Mouse (Mus musculus) forebrain, embryonic 10.5 days (tissue): ENCODE results near the gene Fam126b. TPM values are rescaled to one million over a fixed set of nuclear protein-coding genes. Genes with fewer than 3 reads are reported as not detected.
"Not testable (repeated sequence)": the region's sequence is repeated elsewhere in the genome, so short reads cannot be mapped to it uniquely, and the experiment has no call there.

Source experiments
- DNase-seq: peaks from one replicate; pipeline ENCODE4 v3.0.0-alpha.2; 2017; ENCODE audit warnings: low spot score; ENCODE audit errors: extremely low spot score
- H3K27ac ChIP-seq: fragments of 300-500 bp; sonication (generic); 2 replicates; pipeline ENCODE4 v1.5.1; 2016; ENCODE audit warnings: mild to moderate bottlenecking
- H3K27me3 ChIP-seq: fragments of 300-500 bp; sonication (generic); 2 replicates; pipeline ENCODE4 v1.6.1; 2016; ENCODE audit warnings: mild to moderate bottlenecking; ENCODE audit not compliant: poor library complexity, severe bottlenecking
- H3K36me3 ChIP-seq: fragments of 300-500 bp; sonication (generic); replicated peaks from 2 replicates; pipeline ENCODE4 v1.6.1; 2016; ENCODE audit warnings: mild to moderate bottlenecking, moderate library complexity
- H3K4me1 ChIP-seq: fragments of 300-500 bp; sonication (generic); 2 replicates; pipeline ENCODE4 v1.6.1; 2016
- H3K4me3 ChIP-seq: fragments of 300-500 bp; sonication (generic); 2 replicates; pipeline ENCODE4 v1.5.1; 2016; ENCODE audit warnings: mild to moderate bottlenecking, moderate library complexity
- H3K9me3 ChIP-seq: fragments of 300-500 bp; sonication (generic); 2 replicates; pipeline ENCODE4 v1.6.1; 2016; ENCODE audit warnings: mild to moderate bottlenecking, moderate library complexity
- WGBS: fragments of 180-500 bp; shearing (Covaris S2); methylation state at CpG from one replicate; pipeline ENCODE4 v1.1.7; 2016; 5-methylcytosine and 5-hydroxymethylcytosine counted together
- polyA plus RNA-seq: library from polyadenylated mRNA; unstranded; fragments of >200 nt; fragmentation: Nextera tagmentation; extraction: Ambion mirVana; gene quantifications from 2 replicates; pipeline ENCODE4 v1.2.1, GENCODE M21; 2016

The Fam126b gene
- polyA plus RNA-seq, 1 experiment from 2014 or later: 6.4 TPM

DNA sequence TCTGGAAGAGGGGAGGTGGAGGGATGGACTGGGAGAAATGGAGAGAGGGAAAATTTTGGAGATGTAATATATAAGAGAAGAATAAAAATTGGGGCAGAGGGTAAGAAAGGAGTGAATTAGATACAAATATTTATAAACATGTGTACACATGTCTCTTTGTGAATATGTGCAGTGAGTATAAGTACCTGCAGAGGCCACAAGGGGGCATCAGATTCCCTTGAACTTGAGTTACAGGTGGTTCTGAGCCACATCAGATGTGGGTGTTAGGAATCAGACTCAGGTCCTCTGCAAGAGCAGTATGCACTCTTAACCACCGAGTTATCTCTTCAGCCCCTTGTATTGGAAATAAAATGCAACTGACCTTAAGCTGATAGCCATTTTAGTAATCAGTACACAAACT lies 23.7 kb downstream of the Fam126b start:
- no peak overlapping the region for H3K4me3 ChIP-seq
- H3K9me3 ChIP-seq: no peaks in the 10 kb centered on the region
- 86% methylated on average over 1 of the region's 1 CpGs for WGBS
- no peak overlapping the region for H3K27ac ChIP-seq
- peaks cover 21% of the 10 kb centered on the region for H3K36me3 ChIP-seq
- DNase-seq: no peak
- no peaks in the 10 kb centered on the region for H3K27me3 ChIP-seq
- H3K4me1 ChIP-seq: no peaks in the 10 kb centered on the region

DNA sequence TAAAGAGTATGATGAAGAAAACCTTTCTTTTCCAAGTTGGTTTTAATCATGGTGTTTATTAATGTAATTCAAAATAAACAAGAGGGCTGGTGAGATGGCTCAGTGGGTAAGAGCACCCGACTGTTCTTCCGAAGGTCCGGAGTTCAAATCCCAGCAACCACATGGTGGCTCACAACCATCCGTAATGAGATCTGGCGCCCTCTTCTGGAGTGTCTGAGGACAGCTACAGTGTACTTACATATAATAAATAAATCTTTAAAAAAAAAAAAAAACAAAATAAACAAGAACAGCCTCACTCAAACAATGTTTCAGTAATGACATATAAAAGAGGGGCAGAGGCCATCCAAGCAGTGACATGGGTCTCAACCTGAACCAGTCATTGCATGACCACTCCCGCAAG lies 25.8 kb downstream of the Fam126b start:
- 94% methylated on average over 6 of the region's 6 CpGs for WGBS
- peaks cover 21% of the 10 kb centered on the region for H3K36me3 ChIP-seq
- H3K27ac ChIP-seq, H3K27me3 ChIP-seq, DNase-seq, H3K4me3 ChIP-seq, H3K9me3 ChIP-seq, H3K4me1 ChIP-seq: not testable (repeated sequence)

DNA sequence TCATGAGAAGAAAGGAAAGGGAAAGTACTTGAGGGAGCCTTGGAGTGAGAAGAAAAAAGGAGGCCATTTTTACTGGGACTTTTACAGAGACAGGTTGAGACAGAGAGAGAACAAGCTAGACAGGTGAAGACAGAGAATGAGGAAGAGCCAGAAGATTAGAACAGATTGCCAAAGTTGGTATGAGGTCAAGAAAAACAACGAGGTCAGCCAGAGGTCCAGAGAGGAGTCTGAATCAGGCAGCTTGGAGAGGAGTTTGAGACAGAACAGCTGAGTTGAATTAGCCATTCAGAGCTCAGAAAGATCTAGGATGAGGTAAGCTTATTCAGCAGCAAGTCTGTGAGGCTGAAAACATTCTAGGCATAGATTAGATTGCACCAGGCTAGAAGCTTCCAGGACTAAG lies 44.7 kb downstream of the Fam126b start:
- no peaks in the 10 kb centered on the region for H3K9me3 ChIP-seq
- no peak overlapping the region for H3K4me3 ChIP-seq
- no peaks in the 10 kb centered on the region for H3K27me3 ChIP-seq
- peaks cover 63% of the 10 kb centered on the region for H3K36me3 ChIP-seq
- 88% methylated on average over 1 of the region's 1 CpGs for WGBS
- H3K27ac ChIP-seq: no peak overlapping the region
- no peak for DNase-seq
- H3K4me1 ChIP-seq: no peaks in the 10 kb centered on the region

DNA sequence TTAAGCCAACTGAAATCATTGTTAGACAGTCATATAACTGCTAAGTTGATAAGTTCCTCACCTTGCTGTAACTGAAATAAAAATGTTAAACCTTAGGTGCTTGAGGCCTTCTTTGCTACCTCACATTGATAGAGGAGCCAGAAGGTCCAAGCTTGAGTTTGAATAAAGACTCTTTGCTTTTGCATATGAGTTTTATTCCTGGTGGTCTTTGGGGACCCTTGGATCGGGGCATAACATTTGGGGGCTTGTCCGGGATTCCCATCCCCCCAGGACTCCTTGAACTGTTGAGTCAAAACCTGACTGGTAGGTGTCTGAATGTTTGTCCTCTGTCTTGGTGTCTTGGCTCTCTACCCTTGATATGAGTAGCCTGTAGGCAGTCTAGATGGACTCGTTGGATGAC lies 78.9 kb downstream of the Fam126b start:
- 94% methylated on average over 3 of the region's 3 CpGs for WGBS
- H3K4me1 ChIP-seq: peaks cover 15% of the 10 kb centered on the region
- H3K9me3 ChIP-seq: peaks cover 56% of the 10 kb centered on the region
- no peak for DNase-seq
- no peak overlapping the region for H3K4me3 ChIP-seq
- no peaks in the 10 kb centered on the region for H3K27me3 ChIP-seq
- H3K27ac ChIP-seq: no peak overlapping the region
- peaks cover 29% of the 10 kb centered on the region for H3K36me3 ChIP-seq

DNA sequence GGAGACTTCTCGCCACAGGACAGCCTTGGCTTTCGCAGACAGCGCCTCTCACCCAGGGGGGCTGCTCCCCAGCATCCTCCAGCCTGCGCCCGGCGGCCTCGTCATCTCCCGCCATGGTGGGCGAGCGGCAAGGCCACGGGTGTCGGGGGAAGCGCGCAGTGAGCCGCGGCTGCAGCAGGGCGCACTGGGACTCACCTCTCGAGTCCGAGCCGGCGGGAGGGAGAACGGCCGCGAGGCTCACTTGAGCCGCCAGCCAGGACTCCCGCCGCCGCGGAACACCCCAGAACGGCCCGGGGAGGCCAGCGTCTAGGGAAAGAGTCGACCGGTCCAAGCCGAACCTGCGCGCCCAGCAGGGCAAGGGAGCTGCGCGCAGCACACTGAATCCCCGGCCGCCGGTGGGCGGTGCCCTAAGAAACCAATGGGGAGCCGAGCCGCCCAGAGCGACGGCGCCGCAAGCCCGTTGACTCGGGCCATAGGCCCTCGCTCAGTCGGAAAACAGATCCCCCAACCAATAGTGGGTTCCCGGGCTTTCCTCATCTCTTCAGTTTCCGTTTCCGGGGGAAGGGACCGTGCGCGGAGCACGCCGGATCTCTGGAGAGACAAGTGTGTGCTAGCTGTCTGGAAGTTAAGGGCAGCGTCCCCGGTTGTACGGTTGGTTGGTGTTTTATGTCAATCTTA lies 81.4 kb downstream of the Fam126b start, which contains the start of gene Orc2:
Gene Orc2 (minus strand): TSS at position 533 of the 678 bp plus-strand sequence.
- Histone ChIP-seq H3K4me3 (peak within 1 kb of the TSS; percentile 99), H3K9me3 (peaks cover 40% of the 10 kb centered on the region), H3K4me1 (peaks cover 15% of the 10 kb centered on the region), H3K36me3 (peaks cover 48% of the 10 kb centered on the region), H3K27me3 (no peaks in the 10 kb centered on the region), H3K27ac (peak within 1 kb of the TSS; percentile 94)
- under 1% methylated on average over 56 of the region's 64 CpGs for WGBS
- DNase-seq: peak; percentile 88

DNA sequence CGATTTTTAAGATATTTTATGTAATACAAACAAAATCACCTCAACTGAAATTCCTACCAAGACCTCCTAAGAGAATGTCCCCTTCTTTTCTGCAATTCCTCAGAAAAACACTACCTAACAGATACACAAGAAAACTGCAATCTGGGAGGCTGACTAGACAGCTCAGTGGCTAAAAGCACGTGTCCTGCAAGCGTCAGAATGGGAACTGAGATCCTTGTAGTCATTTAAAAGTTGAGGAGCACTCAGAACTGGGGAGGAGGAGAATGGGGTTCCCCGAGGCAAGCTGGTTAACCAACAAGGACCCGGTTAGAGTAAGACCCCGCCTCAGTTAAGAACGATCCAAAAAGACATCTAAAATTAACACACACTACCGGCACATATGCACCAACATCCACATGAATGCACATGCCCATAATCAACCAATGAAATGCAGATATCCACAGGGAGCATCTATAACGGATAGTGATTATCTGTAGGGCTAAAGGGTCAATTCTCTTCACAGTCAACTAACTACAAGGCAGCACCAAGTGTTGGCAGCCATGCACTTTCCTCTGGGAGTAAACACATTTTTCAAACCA lies 82.2 kb downstream of the Fam126b start:
- Histone ChIP-seq H3K9me3 (peaks cover 35% of the 10 kb centered on the region), H3K27ac (peak overlapping the region; percentile 94), H3K36me3 (peaks cover 57% of the 10 kb centered on the region), H3K4me1 (peaks cover 15% of the 10 kb centered on the region), H3K27me3 (no peaks in the 10 kb centered on the region), H3K4me3 (peak overlapping the region; percentile 99)
- WGBS: 35% methylated on average over 9 of the region's 9 CpGs
- DNase-seq: no peak

DNA sequence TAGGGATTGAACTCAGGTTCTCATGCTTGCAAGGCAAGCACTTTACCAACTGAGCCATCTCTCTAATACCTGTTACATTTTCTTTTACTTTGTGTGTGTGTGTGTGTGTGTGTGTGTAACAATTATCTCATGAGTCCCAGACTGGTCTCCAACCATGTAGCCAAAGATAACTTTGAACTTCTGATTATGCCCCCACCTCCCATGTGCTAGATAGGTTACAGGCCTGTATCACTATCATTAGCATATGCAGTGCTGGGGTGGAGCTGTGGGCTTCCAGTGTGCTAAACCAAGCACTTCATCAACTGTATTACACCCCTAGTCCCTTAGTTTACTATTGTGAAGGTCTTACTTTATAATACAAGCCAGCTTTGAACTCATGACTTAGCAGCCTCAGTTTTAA lies 83.0 kb downstream of the Fam126b start:
- H3K4me1 ChIP-seq: peaks cover 15% of the 10 kb centered on the region
- no peak for DNase-seq
- H3K4me3 ChIP-seq: peak overlapping the region; percentile 99
- H3K27me3 ChIP-seq: no peaks in the 10 kb centered on the region
- peaks cover 60% of the 10 kb centered on the region for H3K36me3 ChIP-seq
- peaks cover 28% of the 10 kb centered on the region for H3K9me3 ChIP-seq
- no peak overlapping the region for H3K27ac ChIP-seq

DNA sequence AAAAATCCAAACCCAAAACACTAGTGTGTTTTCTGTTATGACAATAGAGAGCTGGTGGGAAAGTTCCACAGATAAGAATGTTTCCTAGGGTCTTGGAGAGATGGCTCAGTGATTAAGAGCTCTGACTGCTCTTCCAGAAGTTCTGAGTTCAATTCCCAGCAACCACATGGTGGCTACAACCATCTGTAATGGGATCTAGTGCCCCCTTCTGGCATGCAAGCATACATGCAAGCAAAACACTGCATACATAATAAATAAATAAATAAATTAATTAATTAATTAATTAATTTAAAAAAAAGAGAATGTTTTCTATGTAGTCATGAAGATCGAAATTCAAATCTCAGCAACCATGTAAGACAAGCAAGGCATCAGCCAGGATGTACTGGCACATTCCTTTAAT lies 87.4 kb downstream of the Fam126b start:
- H3K4me1 ChIP-seq: peaks cover 10% of the 10 kb centered on the region
- H3K36me3 ChIP-seq: peaks cover 77% of the 10 kb centered on the region
- 87% methylated on average over 1 of the region's 1 CpGs for WGBS
- H3K4me3 ChIP-seq: no peak overlapping the region
- no peaks in the 10 kb centered on the region for H3K27me3 ChIP-seq
- no peaks in the 10 kb centered on the region for H3K9me3 ChIP-seq
- no peak for DNase-seq
- H3K27ac ChIP-seq: no peak overlapping the region

DNA sequence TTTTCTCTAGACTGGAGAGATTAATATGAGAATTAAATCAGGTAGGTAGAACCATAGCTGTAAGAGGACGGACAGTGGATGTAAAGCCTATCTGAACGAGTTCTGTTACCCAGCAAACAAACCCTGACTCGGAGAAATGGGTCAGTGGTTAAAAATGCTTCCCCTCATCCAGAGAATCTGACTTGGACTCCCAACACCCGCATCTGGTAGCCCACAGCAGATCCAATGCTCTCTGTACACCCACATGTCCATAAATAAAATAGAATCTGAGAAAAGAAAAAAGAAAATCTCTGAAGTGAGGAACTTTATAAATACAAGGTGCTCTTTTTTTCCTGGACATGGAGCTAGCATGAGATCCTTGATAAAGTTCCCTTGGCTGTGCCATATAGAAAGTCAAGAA lies 88.4 kb downstream of the Fam126b start:
- Histone ChIP-seq H3K27me3 (no peaks in the 10 kb centered on the region), H3K36me3 (peaks cover 88% of the 10 kb centered on the region), H3K27ac (no peak overlapping the region), H3K9me3 (no peaks in the 10 kb centered on the region), H3K4me3 (no peak overlapping the region), H3K4me1 (no peaks in the 10 kb centered on the region)
- WGBS: 97% methylated on average over 4 of the region's 4 CpGs
- DNase-seq: no peak

DNA sequence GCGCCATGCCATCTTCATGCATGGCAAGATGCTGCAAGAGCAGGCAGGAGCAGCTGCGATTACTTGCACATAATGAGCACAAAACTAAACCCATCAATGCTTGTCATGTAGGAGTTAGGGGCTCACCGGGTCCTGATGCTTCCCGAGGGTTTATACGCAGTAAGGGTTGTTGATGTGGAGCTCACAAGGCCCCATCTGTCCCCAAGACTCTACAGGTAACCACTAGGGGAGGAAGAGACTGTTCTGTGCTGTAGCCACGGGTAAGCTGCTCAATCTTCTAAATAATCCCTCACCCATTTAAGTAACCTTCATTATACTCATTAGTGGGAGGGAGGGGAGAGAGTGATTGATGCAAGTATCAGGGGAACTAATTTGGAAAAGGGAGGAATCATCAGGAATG lies 90.5 kb downstream of the Fam126b start:
- H3K27me3 ChIP-seq: no peaks in the 10 kb centered on the region
- H3K36me3 ChIP-seq: peaks cover 98% of the 10 kb centered on the region
- no peaks in the 10 kb centered on the region for H3K9me3 ChIP-seq
- H3K4me3 ChIP-seq: no peak overlapping the region
- no peak overlapping the region for H3K27ac ChIP-seq
- 93% methylated on average over 6 of the region's 6 CpGs for WGBS
- no peaks in the 10 kb centered on the region for H3K4me1 ChIP-seq
- no peak for DNase-seq

DNA sequence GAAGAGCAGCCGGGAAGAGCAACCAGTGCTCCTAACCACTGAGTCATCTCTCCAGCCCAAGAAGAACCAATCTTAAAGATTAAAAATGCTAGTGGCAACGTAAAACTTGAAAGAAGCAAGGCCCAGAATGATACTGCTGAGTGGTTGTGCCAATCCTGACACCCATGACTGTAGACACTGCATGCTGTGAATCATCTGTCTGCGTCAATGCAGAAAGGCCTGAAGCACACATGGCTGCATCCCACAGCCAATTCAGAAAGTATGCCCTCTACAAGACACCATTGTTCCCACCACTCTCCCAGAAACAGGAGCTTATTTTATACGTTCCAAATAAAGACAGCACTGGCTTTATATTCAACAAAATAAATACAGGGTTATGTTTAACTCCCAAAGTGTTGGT lies 103.5 kb downstream of the Fam126b start:
- Histone ChIP-seq H3K4me1 (no peaks in the 10 kb centered on the region), H3K36me3 (peaks cover 99% of the 10 kb centered on the region), H3K27me3 (no peaks in the 10 kb centered on the region), H3K9me3 (no peaks in the 10 kb centered on the region), H3K27ac (no peak overlapping the region), H3K4me3 (no peak overlapping the region)
- DNase-seq: no peak
- WGBS: 89% methylated on average over 4 of the region's 4 CpGs

DNA sequence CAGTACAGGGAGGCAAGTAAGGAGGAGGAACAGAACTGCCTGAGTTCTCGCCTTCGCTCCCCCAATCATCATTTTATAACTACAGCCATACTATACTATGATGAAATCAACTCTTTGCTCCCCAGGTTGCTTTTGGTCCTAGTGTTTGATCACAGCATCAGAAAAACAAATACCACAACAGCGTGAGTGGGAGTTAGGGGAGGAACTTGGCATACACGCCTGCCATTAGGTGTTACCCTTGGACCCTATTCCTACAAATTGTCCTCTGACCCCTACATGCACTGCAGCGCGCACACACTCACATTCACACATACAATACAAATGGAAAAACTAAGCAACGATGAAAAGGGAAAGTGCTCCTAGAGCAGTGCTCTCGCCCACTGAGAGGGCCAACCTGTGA lies 110.5 kb downstream of the Fam126b start:
- H3K27ac ChIP-seq: no peak overlapping the region
- no peaks in the 10 kb centered on the region for H3K9me3 ChIP-seq
- H3K4me1 ChIP-seq: no peaks in the 10 kb centered on the region
- H3K4me3 ChIP-seq: no peak overlapping the region
- WGBS: 97% methylated on average over 8 of the region's 8 CpGs
- no peak for DNase-seq
- no peaks in the 10 kb centered on the region for H3K27me3 ChIP-seq
- H3K36me3 ChIP-seq: peaks cover 96% of the 10 kb centered on the region
